Mouse (Mus musculus) heart, embryonic 12.5 days (tissue): ENCODE results near the gene Tcf15. TPM values are rescaled to one million over a fixed set of nuclear protein-coding genes. Genes with fewer than 3 reads are reported as not detected.
A peak's percentile ranks its signal among the peaks of the same experiment; 100 is the strongest.

Experiments
- ATAC-seq: fragments of 200-750 bp; cut with Nextera tagmentation; 2 replicates; pipeline ENCODE4 v1.8.0; 2017; ENCODE audit warnings: moderate TSS enrichment, moderate library complexity; ENCODE audit not compliant: insufficient number of reproducible peaks, low FRiP score
- H3K27ac ChIP-seq: fragments of 300-500 bp; sonication (generic); 2 replicates; pipeline ENCODE4 v1.5.1; 2016; ENCODE audit warnings: mild to moderate bottlenecking, moderate library complexity; ENCODE audit not compliant: poor library complexity, severe bottlenecking
- H3K27me3 ChIP-seq: fragments of 300-500 bp; sonication (generic); replicated peaks from 2 replicates; pipeline ENCODE4 v1.6.1; 2016; ENCODE audit warnings: mild to moderate bottlenecking, moderate library complexity
- H3K36me3 ChIP-seq: fragments of 300-500 bp; sonication (generic); 2 replicates; pipeline ENCODE4 v1.6.1; 2016; ENCODE audit warnings: mild to moderate bottlenecking, moderate library complexity
- H3K4me1 ChIP-seq: fragments of 300-500 bp; sonication (generic); replicated peaks from 2 replicates; pipeline ENCODE4 v1.6.1; 2016; ENCODE audit warnings: mild to moderate bottlenecking
- H3K4me2 ChIP-seq: fragments of 300-500 bp; sonication (generic); 2 replicates; pipeline ENCODE4 v1.6.1; 2016; ENCODE audit warnings: mild to moderate bottlenecking, moderate library complexity
- H3K4me3 ChIP-seq: fragments of 300-500 bp; sonication (generic); 2 replicates; pipeline ENCODE4 v1.5.1; 2016; ENCODE audit warnings: mild to moderate bottlenecking
- H3K9ac ChIP-seq: fragments of 300-500 bp; sonication (generic); 2 replicates; pipeline ENCODE4 v1.6.1; 2016; ENCODE audit warnings: mild to moderate bottlenecking, moderate library complexity
- H3K9me3 ChIP-seq: fragments of 300-500 bp; sonication (generic); replicated peaks from 2 replicates; pipeline ENCODE4 v1.6.1; 2016; ENCODE audit warnings: mild to moderate bottlenecking, moderate library complexity
- WGBS: fragments of 180-500 bp; shearing (Covaris S2); methylation state at CpG from one replicate; pipeline ENCODE4 v1.1.7; 2016; 5-methylcytosine and 5-hydroxymethylcytosine counted together
- polyA plus RNA-seq: library from polyadenylated mRNA; unstranded; fragments of >200 nt; fragmentation: Nextera tagmentation; extraction: Ambion mirVana; gene quantifications from 2 replicates; pipeline ENCODE4 v1.2.1, GENCODE M21; 2016

The Tcf15 gene
- polyA plus RNA-seq, 1 experiment from 2014 or later: 4.1 TPM

GRCm38 (mm10) chr2:152128597-152128996, 14.8 kb upstream of the Tcf15 start:
- no peak overlapping the region for H3K4me2 ChIP-seq
- H3K9ac ChIP-seq: no peak overlapping the region
- no peaks in the 10 kb centered on the region; the same call in 1 of the 2 replicates for H3K4me1 ChIP-seq
- no peak overlapping the region for H3K27ac ChIP-seq
- H3K36me3 ChIP-seq: no peaks in the 10 kb centered on the region
- H3K4me3 ChIP-seq: no peak overlapping the region
- no peaks in the 10 kb centered on the region for H3K9me3 ChIP-seq
- no peak for ATAC-seq
- no peaks in the 10 kb centered on the region; the same call in 1 of the 2 replicates for H3K27me3 ChIP-seq
- 59% methylated on average over 2 of the region's 2 CpGs for WGBS

DNA sequence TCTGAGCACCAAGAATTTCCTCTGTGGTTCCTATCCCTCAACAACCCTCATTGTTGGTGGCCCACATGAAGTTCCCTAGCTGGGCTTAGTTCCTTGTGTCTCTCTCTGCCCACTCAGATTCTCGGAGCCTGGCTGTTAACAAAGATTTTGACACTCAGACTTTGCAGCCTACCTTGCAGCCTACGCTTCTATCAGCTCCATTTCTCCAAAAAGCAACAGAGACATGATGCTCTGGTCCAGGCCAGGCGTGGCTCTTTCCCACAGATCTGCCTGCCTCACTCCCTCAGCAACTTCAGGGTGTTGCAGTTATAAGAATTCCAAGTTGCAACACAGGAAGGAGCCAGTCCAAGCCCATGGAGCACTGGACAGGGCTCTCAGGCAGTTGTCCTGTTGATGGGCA, 13.6 kb upstream of the Tcf15 start:
- 59% methylated on average over 3 of the region's 3 CpGs for WGBS
- no peak overlapping the region for H3K9ac ChIP-seq
- H3K27ac ChIP-seq: no peak overlapping the region
- H3K4me3 ChIP-seq: no peak overlapping the region
- no peaks in the 10 kb centered on the region; the same call in 1 of the 2 replicates for H3K27me3 ChIP-seq
- no peaks in the 10 kb centered on the region; the same call in 1 of the 2 replicates for H3K4me1 ChIP-seq
- no peaks in the 10 kb centered on the region for H3K9me3 ChIP-seq
- no peaks in the 10 kb centered on the region for H3K36me3 ChIP-seq
- ATAC-seq: no peak
- H3K4me2 ChIP-seq: no peak overlapping the region

DNA sequence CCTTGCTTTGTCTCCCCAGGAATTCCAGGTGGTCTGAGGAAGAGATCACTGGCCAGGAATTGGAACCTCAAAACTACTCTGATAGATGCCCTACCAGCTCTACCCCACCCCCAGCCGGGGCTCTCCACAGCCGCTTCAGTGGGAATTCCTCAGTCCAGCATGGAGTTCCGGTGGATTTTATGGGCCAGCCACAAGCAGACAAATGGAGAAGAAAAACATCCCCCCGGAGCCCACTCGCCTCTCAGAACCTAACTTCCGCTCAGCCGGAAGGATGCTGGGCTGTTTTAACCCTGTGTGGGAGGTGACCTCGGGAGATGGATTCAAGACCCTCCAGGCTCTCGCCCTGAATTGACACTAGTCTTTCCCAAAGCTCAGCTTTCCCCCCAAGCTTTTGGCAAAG, 11.3 kb upstream of the Tcf15 start:
- WGBS: 46% methylated on average over 9 of the region's 9 CpGs
- Histone ChIP-seq H3K4me2 (no peak overlapping the region), H3K27ac (no peak overlapping the region), H3K4me1 (no peaks in the 10 kb centered on the region; the same call in 1 of the 2 replicates), H3K27me3 (no peaks in the 10 kb centered on the region; the same call in 1 of the 2 replicates), H3K9ac (no peak overlapping the region), H3K36me3 (no peaks in the 10 kb centered on the region), H3K9me3 (no peaks in the 10 kb centered on the region), H3K4me3 (no peak overlapping the region)
- ATAC-seq: no peak

DNA sequence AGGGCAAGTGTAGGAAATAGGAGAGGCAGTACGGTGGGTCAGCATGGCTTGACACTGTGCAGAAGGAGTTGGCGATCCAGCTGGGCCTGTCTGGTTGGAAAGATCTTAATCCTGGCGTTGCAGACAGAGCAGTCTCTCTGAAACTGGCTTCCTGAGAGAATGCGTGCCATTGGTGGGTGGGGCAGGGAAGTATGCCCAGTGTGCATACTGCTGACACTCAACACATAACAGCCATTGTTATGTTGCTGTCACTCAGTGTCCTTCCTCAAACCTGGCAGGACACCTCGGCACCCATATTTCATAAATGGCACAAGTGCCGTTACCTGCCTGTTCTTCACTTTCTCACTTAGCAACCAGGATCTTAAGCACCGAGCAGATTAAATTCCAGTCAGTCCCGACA, 10.7 kb upstream of the Tcf15 start:
- Histone ChIP-seq H3K4me2 (no peak overlapping the region), H3K4me3 (no peak overlapping the region), H3K27me3 (peaks cover 3% of the 10 kb centered on the region; the same call in 1 of the 2 replicates), H3K9ac (no peak overlapping the region), H3K36me3 (no peaks in the 10 kb centered on the region), H3K9me3 (no peaks in the 10 kb centered on the region), H3K4me1 (no peaks in the 10 kb centered on the region; the same call in 1 of the 2 replicates), H3K27ac (no peak overlapping the region)
- ATAC-seq: no peak
- WGBS: 56% methylated on average over 8 of the region's 8 CpGs

GRCm38 (mm10) chr2:152139191-152139987, 4.0 kb upstream of the Tcf15 start:
- H3K27me3 ChIP-seq: peaks cover 44% of the 10 kb centered on the region
- no peaks in the 10 kb centered on the region for H3K36me3 ChIP-seq
- H3K9me3 ChIP-seq: no peaks in the 10 kb centered on the region
- no peak overlapping the region for H3K4me3 ChIP-seq
- no peak overlapping the region for H3K4me2 ChIP-seq
- no peak overlapping the region for H3K9ac ChIP-seq
- 67% methylated on average over 10 of the region's 10 CpGs for WGBS
- no peak for ATAC-seq
- H3K27ac ChIP-seq: no peak overlapping the region
- peaks cover 18% of the 10 kb centered on the region for H3K4me1 ChIP-seq

- no peak for ATAC-seq
- Histone ChIP-seq H3K4me2 (no peak overlapping the region), H3K9me3 (no peaks in the 10 kb centered on the region), H3K27ac (no peak overlapping the region), H3K4me3 (no peak overlapping the region), H3K4me1 (peaks cover 18% of the 10 kb centered on the region), H3K36me3 (no peaks in the 10 kb centered on the region), H3K27me3 (peaks cover 60% of the 10 kb centered on the region), H3K9ac (no peak overlapping the region)
- WGBS: 40% methylated on average over 11 of the region's 11 CpGs
Observed at GRCm38 (mm10) chr2:152140941-152141340, 2.4 kb upstream of the Tcf15 start.

GRCm38 (mm10) chr2:152141491-152141890, 1.9 kb upstream of the Tcf15 start:
- WGBS: 44% methylated on average over 1 of the region's 1 CpGs
- no peaks in the 10 kb centered on the region for H3K36me3 ChIP-seq
- no peaks in the 10 kb centered on the region for H3K9me3 ChIP-seq
- ATAC-seq: no peak
- H3K4me3 ChIP-seq: peak overlapping the region; percentile 47
- H3K27ac ChIP-seq: no peak overlapping the region
- H3K27me3 ChIP-seq: peaks cover 65% of the 10 kb centered on the region
- no peak overlapping the region for H3K9ac ChIP-seq
- H3K4me2 ChIP-seq: peak overlapping the region; percentile 87
- H3K4me1 ChIP-seq: peaks cover 18% of the 10 kb centered on the region

GRCm38 (mm10) chr2:152142046-152142445, 1.3 kb upstream of the Tcf15 start:
- ATAC-seq: 0 out of 2 replicates have a peak, but pooled peaks have one; percentile 41
- H3K27ac ChIP-seq: no peak overlapping the region

GRCm38 (mm10) chr2:152142571-152142970, 790 bp upstream of the Tcf15 start:
- no peak overlapping the region for H3K9ac ChIP-seq
- no peaks in the 10 kb centered on the region for H3K36me3 ChIP-seq
- WGBS: 3% methylated on average over 11 of the region's 11 CpGs
- H3K4me1 ChIP-seq: peaks cover 18% of the 10 kb centered on the region
- no peaks in the 10 kb centered on the region for H3K9me3 ChIP-seq
- ATAC-seq: no peak
- H3K4me3 ChIP-seq: peak overlapping the region; percentile 53
- peak overlapping the region; percentile 87 for H3K4me2 ChIP-seq
- H3K27me3 ChIP-seq: peaks cover 74% of the 10 kb centered on the region
- H3K27ac ChIP-seq: no peak overlapping the region

More at GRCm38 (mm10) chr2:152142046-152142445, 1.3 kb upstream of the Tcf15 start:
- Histone ChIP-seq H3K36me3 (no peaks in the 10 kb centered on the region), H3K9ac (peak overlapping the region; percentile 59; the same call in 1 of the 2 replicates), H3K9me3 (no peaks in the 10 kb centered on the region), H3K4me2 (peak overlapping the region; percentile 87), H3K27me3 (peaks cover 71% of the 10 kb centered on the region), H3K4me3 (peak overlapping the region; percentile 47), H3K4me1 (peaks cover 18% of the 10 kb centered on the region)
- WGBS: 1% methylated on average over 13 of the region's 13 CpGs

- H3K9me3 ChIP-seq: no peaks in the 10 kb centered on the region
- WGBS: 16% methylated on average over 9 of the region's 9 CpGs
- peaks cover 18% of the 10 kb centered on the region for H3K4me1 ChIP-seq
- H3K27me3 ChIP-seq: peaks cover 78% of the 10 kb centered on the region
- no peaks in the 10 kb centered on the region for H3K36me3 ChIP-seq
- H3K4me3 ChIP-seq: peak overlapping the region; percentile 53
- peak overlapping the region; percentile 87 for H3K4me2 ChIP-seq
- 0 out of 2 replicates have a peak overlapping the region, but pooled peaks have one; percentile 53 for H3K9ac ChIP-seq
- no peak overlapping the region for H3K27ac ChIP-seq
- ATAC-seq: no peak
Observed at GRCm38 (mm10) chr2:152144158-152144450, 743 bp downstream of the Tcf15 start.

DNA sequence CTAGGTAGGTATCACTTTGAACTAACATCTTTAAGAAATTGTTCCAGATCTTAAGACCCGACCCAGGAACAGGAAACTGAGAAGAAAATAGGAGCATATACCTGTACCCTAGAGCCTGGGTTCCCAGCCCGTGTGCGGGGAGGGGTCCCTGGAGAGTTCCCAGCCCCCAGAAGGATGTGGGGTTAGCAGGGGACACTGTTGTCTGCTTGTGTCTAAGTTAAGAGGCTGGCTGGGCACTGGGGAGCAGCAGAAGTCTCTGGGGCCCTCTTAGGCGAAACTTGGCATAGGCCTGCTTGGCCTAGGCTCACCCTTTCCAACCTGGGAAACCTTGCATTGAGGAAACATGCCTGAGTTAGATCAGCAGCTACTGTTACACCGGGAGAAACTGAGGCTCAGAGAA, 1.1 kb downstream of the Tcf15 start:
- Histone ChIP-seq H3K27ac (no peak overlapping the region), H3K9me3 (no peaks in the 10 kb centered on the region)

More for the DNA sequence above, 1.1 kb downstream of the Tcf15 start:
- no peak for ATAC-seq
- no peak overlapping the region for H3K9ac ChIP-seq
- H3K4me3 ChIP-seq: peak overlapping the region; percentile 53
- H3K27me3 ChIP-seq: peaks cover 78% of the 10 kb centered on the region
- peak overlapping the region; percentile 87 for H3K4me2 ChIP-seq
- peaks cover 18% of the 10 kb centered on the region for H3K4me1 ChIP-seq
- H3K36me3 ChIP-seq: no peaks in the 10 kb centered on the region
- WGBS: 55% methylated on average over 5 of the region's 5 CpGs
